Mouse (Mus musculus) layer of hippocampus, adult 11-12 months (tissue): ENCODE data around the gene Osm.

Experiments used
- DNase-seq: peaks from one replicate; pipeline ENCODE4 v3.0.0; 2022; ENCODE audit warnings: low spot score

Gene Osm

GRCm38 (mm10) chr11:4235665-4236545 lies at the start of gene Osm:
Gene Osm, plus strand, starts transcription at chr11:4236420.
- DNase-seq = no peak

DNA sequence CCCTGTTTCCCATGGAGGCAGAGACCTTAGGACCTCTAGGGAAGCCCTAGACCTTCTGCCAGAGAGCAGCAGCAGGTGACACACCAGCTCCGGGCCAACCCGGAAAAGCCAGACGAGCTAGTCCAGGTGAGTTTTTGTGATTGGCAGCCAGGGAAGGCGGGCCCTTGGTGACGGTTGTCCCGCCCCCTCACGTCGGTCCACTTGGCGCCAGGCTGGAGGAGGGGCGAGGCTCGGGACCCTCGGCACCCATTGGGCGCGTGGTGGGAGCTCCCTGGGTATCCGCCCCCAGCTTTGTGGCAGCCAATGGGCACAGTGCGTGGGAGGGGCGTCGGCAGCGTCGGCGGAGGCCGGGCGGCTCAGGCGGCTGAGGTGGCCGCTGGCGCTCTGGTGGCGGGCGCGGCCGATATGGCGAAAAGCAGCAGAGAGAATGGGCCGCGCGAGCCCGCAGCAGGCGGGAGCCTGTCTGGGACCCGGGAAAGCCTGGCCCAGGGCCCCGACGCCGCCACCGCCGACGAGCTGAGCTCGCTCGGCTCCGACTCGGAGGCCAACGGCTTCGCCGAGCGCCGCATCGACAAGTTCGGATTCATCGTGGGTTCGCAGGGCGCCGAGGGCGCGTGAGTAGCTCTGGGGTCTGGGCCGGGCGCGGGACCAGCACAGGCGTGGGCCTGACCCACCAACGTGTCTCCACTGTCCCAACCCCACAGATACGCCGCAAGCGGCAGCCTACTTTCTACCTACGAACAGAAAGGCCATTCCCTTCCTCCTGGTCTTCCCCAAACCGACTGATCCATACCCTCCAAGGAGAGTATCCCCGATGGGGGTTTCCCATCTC lies 49.5 kb upstream of the Osm start, which contains the start of gene Tbc1d10a:
Tbc1d10a (plus strand) TSS at position 304 of the 832 bp plus-strand sequence.
- DNase-seq = peak; percentile 98

- DNase-seq = no peak
Observed at GRCm38 (mm10) chr11:4187318-4187700, 48.9 kb upstream of the Osm start.

DNA sequence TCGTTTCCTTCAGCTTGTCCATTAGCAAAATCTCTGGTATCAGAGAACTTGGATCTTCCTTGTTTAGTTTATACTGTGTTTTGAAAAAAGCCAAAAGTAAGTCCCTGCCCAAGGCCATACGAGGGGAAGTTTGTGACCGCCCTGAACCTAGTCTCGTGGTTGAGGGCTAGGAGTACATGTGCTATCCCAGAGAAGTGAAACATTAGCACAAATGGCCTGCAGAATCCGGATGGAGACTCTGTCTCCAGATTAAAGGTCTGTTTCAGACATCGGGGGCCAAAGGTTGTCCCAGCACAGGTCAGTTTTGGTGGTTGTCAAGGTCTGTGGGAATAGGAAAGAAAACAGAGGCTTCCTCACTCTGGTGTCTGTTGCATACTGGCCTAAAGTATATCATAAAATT lies 47.0 kb upstream of the Osm start:
- DNase-seq = no peak

DNA sequence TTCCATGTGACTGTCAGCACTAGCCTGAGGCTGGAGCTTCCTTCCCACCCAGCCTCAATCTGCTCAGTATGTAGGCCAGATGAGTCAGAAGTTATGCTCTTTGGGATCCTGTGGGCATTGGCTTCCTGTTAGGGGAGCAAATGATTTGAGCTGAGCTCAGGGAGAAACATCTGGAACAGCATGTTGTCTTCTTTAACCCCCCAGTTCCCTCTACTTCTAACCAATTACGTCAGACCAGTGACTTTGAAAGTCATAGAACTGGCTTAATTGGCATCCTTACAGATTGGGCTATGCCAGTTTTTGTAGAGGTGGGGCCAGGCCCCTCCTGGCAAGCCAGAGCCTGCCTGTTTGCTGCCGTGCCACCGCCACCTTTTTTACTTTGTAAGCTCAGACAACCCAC lies 45.5 kb upstream of the Osm start:
- DNase-seq = no peak

DNA sequence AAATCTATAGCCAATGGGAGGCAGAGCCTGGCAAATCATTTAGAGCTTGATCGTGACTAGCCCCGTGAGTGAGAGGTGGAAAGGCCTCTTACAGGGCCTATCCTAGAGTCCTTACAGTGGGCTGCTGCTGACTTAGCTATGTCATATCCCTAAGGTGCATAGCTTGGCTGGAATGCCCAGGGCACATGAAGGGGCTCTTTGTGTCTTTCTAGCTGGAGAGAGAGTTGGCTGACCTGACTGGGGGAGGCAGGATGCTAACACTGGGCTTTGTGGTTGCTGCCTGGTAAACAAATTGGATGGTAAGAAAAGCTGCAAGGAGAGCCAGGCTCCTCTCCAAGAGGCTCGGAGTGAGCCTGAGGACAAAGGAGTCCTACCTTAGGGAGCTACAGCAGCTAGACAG lies 43.5 kb upstream of the Osm start:
- DNase-seq = no peak

DNA sequence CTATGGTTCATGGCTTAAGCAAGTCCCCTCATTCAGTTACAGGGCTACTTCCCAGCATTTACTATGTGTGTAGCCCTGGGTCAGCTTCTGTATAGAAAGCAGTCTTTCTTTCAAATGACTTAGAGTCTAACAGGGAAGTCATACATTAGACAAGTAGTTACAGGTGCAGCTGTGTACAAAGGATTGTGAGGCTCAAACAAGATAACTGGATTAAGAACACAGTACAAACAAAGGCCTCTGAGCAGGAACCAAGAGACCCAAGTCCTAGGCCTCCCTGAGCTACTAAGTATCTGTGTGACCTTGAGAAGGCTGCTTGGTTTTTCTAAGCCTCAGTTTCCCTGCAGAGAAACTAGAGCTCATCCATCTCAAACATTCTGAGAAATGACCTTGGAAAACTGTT lies 42.8 kb upstream of the Osm start:
- DNase-seq = no peak

- no peak for DNase-seq
Observed at GRCm38 (mm10) chr11:4195597-4196031, 40.6 kb upstream of the Osm start.

DNA sequence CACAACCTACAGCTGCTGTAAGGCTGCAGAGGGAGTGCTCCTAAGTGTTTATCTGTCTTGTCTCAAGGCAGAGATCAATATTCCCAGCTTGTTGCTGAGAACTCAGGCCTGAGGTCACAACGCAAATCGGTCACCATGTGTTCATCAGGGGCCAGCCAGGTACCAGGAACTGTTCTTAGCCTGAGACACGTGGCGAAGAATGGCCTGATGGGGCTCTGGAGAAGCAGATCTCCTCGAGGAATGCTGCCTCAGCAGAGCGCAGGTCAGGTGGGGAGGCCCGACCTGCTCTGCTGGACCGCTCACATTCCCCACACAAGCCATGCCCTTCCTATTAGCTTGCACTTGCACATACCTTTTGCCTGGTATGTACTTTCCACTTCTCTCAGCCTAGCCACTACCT lies 39.6 kb upstream of the Osm start:
- DNase-seq = no peak

- DNase-seq = no peak
Observed at GRCm38 (mm10) chr11:4197691-4198090, 38.5 kb upstream of the Osm start.

- DNase-seq = no peak
Observed at GRCm38 (mm10) chr11:4201981-4202700, 34.1 kb upstream of the Osm start.

DNA sequence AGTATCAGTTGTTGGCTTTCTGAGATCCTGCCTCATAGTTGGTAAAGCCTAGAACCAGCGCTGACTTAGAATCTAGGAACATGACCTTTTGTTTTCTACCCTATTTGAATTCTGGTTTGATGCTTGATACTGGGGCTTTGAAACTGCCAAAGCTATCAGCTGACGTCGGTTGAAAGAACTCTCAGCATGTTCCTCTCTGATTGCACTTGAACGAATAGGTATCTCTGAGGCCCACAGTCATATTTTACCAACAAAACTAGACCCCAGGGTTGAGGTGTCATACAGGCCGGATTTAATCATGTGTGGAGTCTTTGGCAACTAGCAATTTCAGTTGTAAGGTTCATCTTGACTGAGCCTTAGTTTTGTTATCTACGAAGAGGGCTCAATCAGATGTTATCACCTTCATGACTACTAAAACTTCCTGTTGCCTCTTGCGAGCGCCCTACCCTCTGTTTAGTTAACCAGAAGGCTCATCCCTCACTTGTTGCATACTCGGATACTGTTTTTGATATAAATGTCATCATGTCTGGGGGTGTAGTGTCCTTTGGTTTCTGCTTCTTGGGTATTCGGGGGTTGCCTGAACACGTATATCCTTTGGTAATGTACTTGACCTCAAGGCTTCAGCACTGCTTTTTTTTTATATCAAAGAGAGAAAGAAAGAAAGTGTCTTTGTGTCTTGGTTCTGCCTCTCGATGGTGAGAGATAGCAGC lies 33.1 kb upstream of the Osm start:
- no peak for DNase-seq

DNA sequence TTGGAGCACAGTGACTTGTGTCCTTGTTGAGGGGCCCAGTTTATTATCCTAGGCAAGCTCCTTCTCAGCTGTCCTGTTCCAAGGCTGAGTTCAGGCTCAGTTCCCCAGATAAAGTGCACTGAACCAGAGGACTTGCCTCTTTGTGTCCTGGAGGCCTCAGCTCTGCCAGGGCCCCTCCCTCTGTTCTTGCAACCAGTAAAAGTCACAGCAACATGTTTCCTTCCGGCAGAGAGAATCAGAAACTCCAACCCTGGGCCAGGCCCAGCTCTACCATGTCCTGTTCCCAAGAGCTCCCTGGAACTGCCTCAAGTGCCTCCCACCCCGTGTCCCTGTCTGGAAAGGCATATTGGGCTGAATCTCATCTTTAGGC lies 32.5 kb upstream of the Osm start:
- no peak for DNase-seq

DNA sequence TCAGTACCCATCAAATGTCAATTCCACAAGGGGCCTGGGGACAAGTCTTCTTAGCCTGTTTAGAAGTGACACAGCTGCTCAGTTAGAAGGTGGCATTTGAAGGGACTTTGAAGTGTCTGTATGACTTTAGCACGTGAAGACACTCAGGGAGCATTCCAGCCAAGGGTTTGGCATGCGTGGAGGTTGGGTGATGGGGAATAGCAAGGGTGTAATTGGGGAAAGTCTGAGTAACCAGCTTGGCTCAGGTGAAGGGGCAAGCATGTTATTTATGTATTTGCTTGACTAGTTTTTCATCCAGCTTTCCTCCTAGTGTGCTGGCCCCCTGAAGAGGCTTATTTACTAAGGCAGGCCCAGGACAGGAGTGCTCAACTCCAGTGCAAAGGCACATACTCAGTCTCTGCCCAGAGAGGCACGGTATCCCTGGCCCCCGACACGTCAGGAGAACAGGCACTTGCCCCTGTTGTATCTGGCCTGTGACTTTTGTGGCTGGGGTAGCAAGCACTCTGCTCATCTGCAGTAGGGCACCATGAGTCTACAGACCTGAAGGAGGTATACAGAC lies 31.0 kb upstream of the Osm start:
- no peak for DNase-seq

- DNase-seq = no peak
Observed at GRCm38 (mm10) chr11:4205951-4206350, 30.3 kb upstream of the Osm start.

DNA sequence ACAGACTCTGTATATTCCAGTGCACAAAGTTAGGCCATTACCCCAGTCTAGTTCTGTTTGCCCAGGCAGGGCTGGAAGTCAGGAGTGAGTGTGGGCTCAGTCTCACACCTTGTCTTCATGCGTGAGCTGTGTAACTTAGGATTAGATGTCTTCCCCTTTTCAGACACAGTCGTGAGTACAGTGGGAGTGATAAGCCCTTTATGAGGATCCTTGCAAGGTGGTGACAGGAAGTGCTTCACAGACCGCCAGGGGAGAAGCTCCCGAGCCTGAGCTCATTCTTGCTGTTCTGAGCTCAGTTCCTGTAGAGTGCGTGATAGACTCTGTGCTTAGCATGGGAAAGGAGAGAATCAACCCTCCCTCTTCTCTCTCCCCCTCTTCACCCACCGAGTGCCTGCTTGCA lies 29.7 kb upstream of the Osm start:
- no peak for DNase-seq

DNA sequence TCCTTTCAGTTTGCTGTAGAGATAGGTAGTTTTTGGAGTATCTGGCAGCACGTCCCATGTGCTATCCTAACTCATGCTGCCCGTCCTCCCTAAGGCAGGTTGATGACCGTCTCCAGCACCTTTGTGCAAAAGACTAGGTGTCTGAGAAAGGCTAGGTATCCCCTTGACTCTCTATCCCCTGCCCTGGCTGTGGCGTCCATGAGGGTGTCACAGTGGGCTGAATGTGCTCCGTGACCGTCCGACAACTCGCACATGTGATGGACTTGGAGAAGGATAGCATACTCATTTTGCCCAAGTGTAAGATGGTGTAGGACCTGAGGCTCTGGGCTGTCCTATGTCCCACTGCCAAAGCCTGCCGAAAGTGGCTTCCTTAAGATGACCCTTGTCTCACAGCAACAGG lies 28.6 kb upstream of the Osm start:
- no peak for DNase-seq

- no peak for DNase-seq
Observed at GRCm38 (mm10) chr11:4209556-4209955, 26.7 kb upstream of the Osm start.

GRCm38 (mm10) chr11:4210786-4211185 lies 25.4 kb upstream of the Osm start:
- DNase-seq = no peak

GRCm38 (mm10) chr11:4213107-4213506 lies 23.1 kb upstream of the Osm start:
- DNase-seq = no peak

GRCm38 (mm10) chr11:4214572-4214971 lies 21.6 kb upstream of the Osm start:
- DNase-seq = no peak

DNA sequence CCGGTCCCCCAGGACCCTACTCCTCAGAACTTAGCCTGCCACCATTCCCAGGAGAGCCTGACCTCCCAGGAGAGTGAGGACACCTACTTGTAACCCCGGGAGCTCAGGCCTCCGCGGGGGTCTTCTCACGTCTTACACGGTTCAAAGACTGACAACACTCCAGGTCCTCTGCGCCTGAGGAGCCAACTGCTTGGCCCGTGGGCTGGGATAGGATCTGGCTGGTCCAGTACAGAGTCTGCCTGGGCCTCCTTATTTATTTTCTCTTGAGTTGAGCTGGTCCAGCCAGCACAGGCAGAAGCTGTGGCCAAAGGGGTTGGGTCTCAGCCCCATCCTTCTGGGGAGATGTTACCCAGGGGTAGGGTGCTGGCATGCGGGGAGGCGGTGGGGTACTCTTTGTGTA lies 21.2 kb upstream of the Osm start:
- no peak for DNase-seq
